Mouse (Mus musculus): ENCODE measurements around the gene Plk5. TPM values are rescaled to one million over a fixed set of nuclear protein-coding genes. Genes with fewer than 3 reads are reported as not detected.

The Plk5 gene
- polyA plus RNA-seq, 1 experiment from 2014 or later, result 6.4 TPM

- Histone ChIP-seq H3K4me3 (peak overlapping the region; percentile 94), H3K4me1 (replicated peaks) (peaks cover 44% of the 10 kb centered on the region), H3K27me3 (no peaks in the 10 kb centered on the region), H3K27ac (replicated peaks) (peak overlapping the region; percentile 92; the same call in 1 of the 2 replicates), H3K9me3 (no peaks in the 10 kb centered on the region), H3K9ac (peak overlapping the region; percentile 98), H3K36me3 (peaks cover 34% of the 10 kb centered on the region), H3K4me2 (peak overlapping the region; percentile 89)
- ATAC-seq (ENCODE audit: low FRiP score, low read depth), result no peak
- WGBS, result 42% methylated on average over 7 of the region's 7 CpGs
Observed at GRCm38 (mm10) chr10:80384709-80385108, 28.4 kb downstream of the Plk5 start.

DNA sequence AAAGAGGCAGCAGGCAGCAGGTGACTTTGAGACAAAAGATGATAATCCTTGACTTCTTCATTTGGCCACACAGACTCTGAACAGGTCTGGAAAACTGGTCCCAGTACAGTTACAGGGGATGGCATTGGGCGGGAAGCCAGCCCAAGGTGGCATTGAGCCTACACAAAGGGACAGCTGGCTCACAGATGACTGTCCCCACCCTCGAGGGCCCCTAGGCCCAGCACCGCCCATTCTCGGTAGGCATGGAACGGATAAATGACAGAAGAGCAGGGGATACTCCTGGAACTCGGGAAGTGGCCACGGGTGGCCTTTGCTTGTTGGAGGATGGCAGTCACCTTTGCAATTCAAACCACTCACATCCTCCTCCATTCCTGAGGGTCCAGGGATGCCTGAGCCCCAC is 29.1 kb downstream of the Plk5 start:
- peaks cover 31% of the 10 kb centered on the region for H3K36me3 ChIP-seq
- 2% methylated on average over 7 of the region's 7 CpGs for WGBS
- H3K27me3 ChIP-seq, result no peaks in the 10 kb centered on the region
- H3K4me3 ChIP-seq, result peak overlapping the region; percentile 94
- no peaks in the 10 kb centered on the region for H3K9me3 ChIP-seq
- H3K4me2 ChIP-seq, result peak overlapping the region; percentile 89
- ATAC-seq (ENCODE audit: low FRiP score, low read depth), result peak; percentile 2; the same call in 1 of the 2 replicates
- peak overlapping the region; percentile 92 for H3K27ac ChIP-seq (replicated peaks)
- H3K9ac ChIP-seq, result peak overlapping the region; percentile 98
- peaks cover 44% of the 10 kb centered on the region for H3K4me1 ChIP-seq (replicated peaks)

GRCm38 (mm10) chr10:80385811-80386734 is 29.8 kb downstream of the Plk5 start:
- Histone ChIP-seq H3K27me3 (no peaks in the 10 kb centered on the region), H3K36me3 (peaks cover 27% of the 10 kb centered on the region), H3K27ac (replicated peaks) (peak overlapping the region; percentile 92), H3K4me2 (peak overlapping the region; percentile 89), H3K9ac (peak overlapping the region; percentile 98), H3K4me3 (peak overlapping the region; percentile 94), H3K4me1 (replicated peaks) (peaks cover 42% of the 10 kb centered on the region), H3K9me3 (no peaks in the 10 kb centered on the region)
- WGBS, result under 1% methylated on average over 34 of the region's 34 CpGs
- peak; percentile 76 for ATAC-seq (ENCODE audit: low FRiP score, low read depth)

DNA sequence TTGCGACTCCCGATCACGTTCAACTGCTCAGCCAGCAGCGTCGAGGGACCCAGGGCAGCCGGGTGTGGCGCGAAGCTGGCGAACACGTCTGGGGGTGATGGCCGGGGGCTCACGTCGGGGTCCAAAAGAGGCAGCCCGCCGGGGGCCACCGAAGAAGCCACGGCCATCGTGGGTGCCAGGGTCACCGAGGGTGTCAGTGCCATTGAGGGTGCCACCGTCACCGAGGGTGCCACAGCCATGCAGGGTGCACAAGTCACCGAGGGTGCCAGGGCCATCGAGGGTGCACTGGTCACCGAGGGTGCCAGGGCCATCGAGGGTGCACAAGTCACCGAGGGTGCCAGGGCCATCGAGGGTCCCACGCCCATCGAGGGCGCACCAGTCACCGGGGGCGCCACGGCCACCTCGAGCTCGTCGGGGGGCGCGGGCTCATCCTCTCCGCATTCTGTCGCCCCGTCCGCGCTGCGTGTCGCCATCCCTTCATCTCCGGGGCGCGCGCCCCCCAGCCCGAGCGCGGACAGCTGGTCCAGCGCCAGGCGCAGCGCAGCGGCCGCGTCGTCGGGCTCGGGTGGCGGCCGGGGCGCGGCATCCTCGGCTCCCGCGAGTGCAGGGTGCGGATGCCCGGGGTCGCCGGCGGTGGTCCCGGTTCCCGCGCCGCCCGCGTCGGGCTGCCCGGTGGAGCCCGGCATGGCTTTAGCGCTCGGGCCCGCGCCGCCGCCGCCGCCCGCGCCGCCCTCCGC is 30.6 kb downstream of the Plk5 start:
- Histone ChIP-seq H3K9ac (peak overlapping the region; percentile 98), H3K4me1 (replicated peaks) (peaks cover 41% of the 10 kb centered on the region), H3K9me3 (no peaks in the 10 kb centered on the region), H3K4me3 (peak overlapping the region; percentile 94), H3K27me3 (no peaks in the 10 kb centered on the region), H3K36me3 (peaks cover 23% of the 10 kb centered on the region), H3K27ac (replicated peaks) (peak overlapping the region; percentile 92), H3K4me2 (peak overlapping the region; percentile 89)
- WGBS, result under 1% methylated on average over 73 of the region's 94 CpGs
- ATAC-seq (ENCODE audit: low FRiP score, low read depth), result no peak

GRCm38 (mm10) chr10:80387522-80387959 is 31.3 kb downstream of the Plk5 start, which contains the start of gene Mex3d:
TSS of gene Mex3d (minus strand) at chr10:80387659.
- ATAC-seq (ENCODE audit: low FRiP score, low read depth), result peak; percentile 29
- no peaks in the 10 kb centered on the region for H3K9me3 ChIP-seq
- no peaks in the 10 kb centered on the region for H3K27me3 ChIP-seq
- peak within 1 kb of the TSS; percentile 94 for H3K4me3 ChIP-seq
- H3K9ac ChIP-seq, result peak within 1 kb of the TSS; percentile 98
- peaks cover 23% of the 10 kb centered on the region for H3K36me3 ChIP-seq
- peak within 1 kb of the TSS; percentile 92 for H3K27ac ChIP-seq (replicated peaks)
- WGBS, result 0% methylated on average over 9 of the region's 61 CpGs
- H3K4me1 ChIP-seq (replicated peaks), result peaks cover 40% of the 10 kb centered on the region
- H3K4me2 ChIP-seq, result peak within 1 kb of the TSS; percentile 89

DNA sequence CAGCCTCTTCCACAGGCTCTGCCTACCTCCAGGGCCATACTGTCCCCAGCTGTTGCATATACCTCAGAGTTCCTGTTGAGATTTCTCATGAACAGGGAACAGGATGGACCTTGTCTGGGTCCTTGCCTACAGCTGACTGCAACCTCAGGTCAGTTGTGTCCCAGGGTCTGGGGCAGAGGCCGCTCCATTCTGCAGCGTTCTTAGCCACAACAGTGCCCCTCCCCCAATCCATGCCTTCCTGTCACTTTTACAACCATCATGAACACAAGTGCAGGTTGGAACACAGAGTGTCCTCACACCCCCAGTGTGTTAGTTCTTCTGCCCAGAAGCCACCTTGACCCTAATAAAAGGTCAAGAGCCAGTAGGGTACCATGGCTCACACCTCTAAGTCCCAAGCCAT is 32.5 kb downstream of the Plk5 start:
- H3K9me3 ChIP-seq, result no peaks in the 10 kb centered on the region
- peaks cover 26% of the 10 kb centered on the region for H3K36me3 ChIP-seq
- H3K9ac ChIP-seq, result no peak overlapping the region
- WGBS, result 17% methylated on average over 2 of the region's 2 CpGs
- H3K27ac ChIP-seq (replicated peaks), result no peak overlapping the region
- no peaks in the 10 kb centered on the region for H3K27me3 ChIP-seq
- H3K4me1 ChIP-seq (replicated peaks), result peaks cover 28% of the 10 kb centered on the region
- H3K4me3 ChIP-seq, result peak overlapping the region; percentile 94; the same call in 1 of the 2 replicates
- peak overlapping the region; percentile 89; the same call in 1 of the 2 replicates for H3K4me2 ChIP-seq
- no peak for ATAC-seq (ENCODE audit: low FRiP score, low read depth)

- Histone ChIP-seq H3K4me3 (no peak overlapping the region), H3K4me1 (replicated peaks) (peaks cover 23% of the 10 kb centered on the region), H3K4me2 (no peak overlapping the region), H3K9me3 (no peaks in the 10 kb centered on the region), H3K27me3 (no peaks in the 10 kb centered on the region), H3K27ac (replicated peaks) (no peak overlapping the region), H3K9ac (no peak overlapping the region), H3K36me3 (peaks cover 31% of the 10 kb centered on the region)
- 75% methylated on average over 4 of the region's 4 CpGs for WGBS
- ATAC-seq (ENCODE audit: low FRiP score, low read depth), result no peak
Observed at GRCm38 (mm10) chr10:80389185-80389708, 33.0 kb downstream of the Plk5 start.

GRCm38 (mm10) chr10:80390697-80391096 is 34.4 kb downstream of the Plk5 start:
- Histone ChIP-seq H3K9me3 (no peaks in the 10 kb centered on the region), H3K9ac (no peak overlapping the region), H3K27me3 (no peaks in the 10 kb centered on the region), H3K36me3 (peaks cover 46% of the 10 kb centered on the region), H3K4me2 (no peak overlapping the region), H3K27ac (replicated peaks) (no peak overlapping the region), H3K4me3 (no peak overlapping the region), H3K4me1 (replicated peaks) (peaks cover 10% of the 10 kb centered on the region)
- no peak for ATAC-seq (ENCODE audit: low FRiP score, low read depth)
- WGBS, result 87% methylated on average over 9 of the region's 9 CpGs

- no peak for ATAC-seq (ENCODE audit: low FRiP score, low read depth)
- 93% methylated on average over 5 of the region's 5 CpGs for WGBS
Observed at GRCm38 (mm10) chr10:80392687-80393086, 36.4 kb downstream of the Plk5 start.

GRCm38 (mm10) chr10:80395025-80395627 is 38.9 kb downstream of the Plk5 start:
- no peaks in the 10 kb centered on the region for H3K27me3 ChIP-seq
- H3K4me1 ChIP-seq (replicated peaks), result peaks cover 22% of the 10 kb centered on the region
- no peaks in the 10 kb centered on the region for H3K9me3 ChIP-seq
- H3K27ac ChIP-seq (replicated peaks), result no peak overlapping the region
- H3K4me2 ChIP-seq, result no peak overlapping the region
- peaks cover 47% of the 10 kb centered on the region for H3K36me3 ChIP-seq
- no peak for ATAC-seq (ENCODE audit: low FRiP score, low read depth)
- no peak overlapping the region for H3K9ac ChIP-seq
- H3K4me3 ChIP-seq, result no peak overlapping the region
- WGBS, result 94% methylated on average over 35 of the region's 35 CpGs

More at GRCm38 (mm10) chr10:80392687-80393086, 36.4 kb downstream of the Plk5 start:
- Histone ChIP-seq H3K27ac (replicated peaks) (no peak overlapping the region), H3K4me2 (no peak overlapping the region), H3K36me3 (peaks cover 47% of the 10 kb centered on the region), H3K9me3 (no peaks in the 10 kb centered on the region), H3K27me3 (no peaks in the 10 kb centered on the region), H3K4me3 (no peak overlapping the region), H3K4me1 (replicated peaks) (peaks cover 25% of the 10 kb centered on the region), H3K9ac (no peak overlapping the region)

GRCm38 (mm10) chr10:80396822-80397523 is 40.7 kb downstream of the Plk5 start:
- H3K36me3 ChIP-seq, result peaks cover 46% of the 10 kb centered on the region
- WGBS, result 87% methylated on average over 11 of the region's 11 CpGs
- ATAC-seq (ENCODE audit: low FRiP score, low read depth), result no peak
- H3K4me2 ChIP-seq, result peak overlapping the region; percentile 89
- H3K4me1 ChIP-seq (replicated peaks), result peaks cover 33% of the 10 kb centered on the region
- peak overlapping the region; percentile 93; the same call in 1 of the 2 replicates for H3K9ac ChIP-seq
- no peaks in the 10 kb centered on the region for H3K27me3 ChIP-seq
- peak overlapping the region; percentile 65 for H3K4me3 ChIP-seq
- H3K27ac ChIP-seq (replicated peaks), result peak overlapping the region; percentile 99
- no peaks in the 10 kb centered on the region for H3K9me3 ChIP-seq
